Mouse (Mus musculus) CH12.LX (cell line): Measurements from ENCODE around the gene BC107364.

Experiments
- CTCF ChIP-seq, 2 experiments: IDR thresholded peaks in 1 of 2; conservative IDR thresholded peaks in 1 of 2; 2 replicates each; pipeline ENCODE4 v1.5.1; 2011 to 2012; ENCODE audit warnings: low read depth in 2 of 2, low read length in 2 of 2, improper control_type of control experiment in 1 of 2, inconsistent platforms in 1 of 2, mild to moderate bottlenecking in 1 of 2, moderate library complexity in 1 of 2
- E2F4 ChIP-seq: IDR thresholded peaks from 2 replicates; pipeline ENCODE4 v1.6.1; 2011; ENCODE audit warnings: low read depth, low read length, improper control_type of control experiment; ENCODE audit not compliant: insufficient replicate concordance
- ELF1 ChIP-seq: IDR thresholded peaks from 2 replicates; pipeline ENCODE4 v1.6.1; 2014; ENCODE audit warnings: low read depth, mild to moderate bottlenecking, inconsistent platforms, low read length, improper control_type of control experiment
- EP300 ChIP-seq: IDR thresholded peaks from 2 replicates; pipeline ENCODE4 v1.6.1; 2011; ENCODE audit warnings: low read length, improper control_type of control experiment
- MAFK ChIP-seq: IDR thresholded peaks from 2 replicates; pipeline ENCODE4 v1.6.1; 2011; ENCODE audit warnings: low read length, improper control_type of control experiment; ENCODE audit not compliant: insufficient replicate concordance
- NELFE ChIP-seq: IDR thresholded peaks from 2 replicates; pipeline ENCODE4 v1.6.1; 2011; ENCODE audit warnings: low read depth, low read length, improper control_type of control experiment
- NRF1 ChIP-seq: IDR thresholded peaks from 2 replicates; pipeline ENCODE4 v1.6.1; 2014; ENCODE audit warnings: low read depth, mild to moderate bottlenecking, inconsistent platforms, low read length, improper control_type of control experiment, moderate library complexity
- RCOR1 ChIP-seq: conservative IDR thresholded peaks from 2 replicates; pipeline ENCODE4 v1.6.1; 2012; ENCODE audit warnings: low read depth, mild to moderate bottlenecking, inconsistent platforms, low read length, improper control_type of control experiment
- ZMIZ1 ChIP-seq: IDR thresholded peaks from 2 replicates; pipeline ENCODE4 v1.6.1; 2012; ENCODE audit warnings: low read depth, mild to moderate bottlenecking, inconsistent platforms, low read length, improper control_type of control experiment

- TF ChIP-seq RCOR1 (no peak), CTCF (conservative IDR thresholded peaks at IDR 0.05 in 1 of 2, IDR thresholded peaks at IDR 0.05 in 1 of 2; ENCODE audit: low read depth in 2 of 2, low read length in 2 of 2) (no peak), NELFE (no peak), E2F4 (no peak), MAFK (no peak), ELF1 (no peak), ZMIZ1 (no peak), NRF1 (no peak), EP300 (no peak)
These were observed 11.8 kb upstream of the BC107364 start for GRCm38 (mm10) chr3:96463891-96464290.
